Mouse (Mus musculus): ENCODE measurements around the gene Rab4b. TPM values are rescaled to one million over a fixed set of nuclear protein-coding genes. Genes with fewer than 3 reads are reported as not detected.

Rab4b gene
- polyA plus RNA-seq, 1 experiment = 65.0 TPM

GRCm38 (mm10) chr7:27212626-27213025, 33.9 kb upstream of the Rab4b start:
- peaks cover 9% of the 10 kb centered on the region for H3K4me1 ChIP-seq (ENCODE audit: control insufficient read depth, insufficient read depth, low read length)
- no peak for TF ChIP-seq POLR2A (IDR thresholded peaks at IDR 0.05; ENCODE audit: borderline replicate concordance, low read depth, low read length)
- TF ChIP-seq CTCF (IDR thresholded peaks at IDR 0.05; ENCODE audit: low read depth, low read length) = no peak
- H3K27ac ChIP-seq (ENCODE audit: insufficient read depth, low read depth, low read length) = no peak overlapping the region
- no peak overlapping the region for H3K4me3 ChIP-seq (ENCODE audit: insufficient read depth, low read length)

- TF ChIP-seq CTCF (IDR thresholded peaks at IDR 0.05; ENCODE audit: low read depth, low read length) (no peak), POLR2A (IDR thresholded peaks at IDR 0.05; ENCODE audit: borderline replicate concordance, low read depth, low read length) (no peak)
- peaks cover 21% of the 10 kb centered on the region for H3K4me1 ChIP-seq (ENCODE audit: control insufficient read depth, insufficient read depth, low read length)
- H3K4me3 ChIP-seq (ENCODE audit: insufficient read depth, low read length) = no peak overlapping the region
- H3K27ac ChIP-seq (ENCODE audit: insufficient read depth, low read depth, low read length) = no peak overlapping the region
These were observed 25.2 kb upstream of the Rab4b start for GRCm38 (mm10) chr7:27203730-27204449.

GRCm38 (mm10) chr7:27198779-27199178, 20.1 kb upstream of the Rab4b start:
- H3K4me3 ChIP-seq (ENCODE audit: insufficient read depth, low read length) = no peak overlapping the region
- peaks cover 45% of the 10 kb centered on the region for H3K4me1 ChIP-seq (ENCODE audit: control insufficient read depth, insufficient read depth, low read length)
- H3K27ac ChIP-seq (ENCODE audit: insufficient read depth, low read depth, low read length) = peak overlapping the region; percentile 95
- no peak for TF ChIP-seq POLR2A (IDR thresholded peaks at IDR 0.05; ENCODE audit: borderline replicate concordance, low read depth, low read length)
- TF ChIP-seq CTCF (IDR thresholded peaks at IDR 0.05; ENCODE audit: low read depth, low read length) = no peak

GRCm38 (mm10) chr7:27198355-27198754, 19.7 kb upstream of the Rab4b start:
- peaks cover 49% of the 10 kb centered on the region for H3K4me1 ChIP-seq (ENCODE audit: control insufficient read depth, insufficient read depth, low read length)
- H3K27ac ChIP-seq (ENCODE audit: insufficient read depth, low read depth, low read length) = peak overlapping the region; percentile 95
- no peak overlapping the region for H3K4me3 ChIP-seq (ENCODE audit: insufficient read depth, low read length)
- TF ChIP-seq POLR2A (IDR thresholded peaks at IDR 0.05; ENCODE audit: borderline replicate concordance, low read depth, low read length) (no peak), CTCF (IDR thresholded peaks at IDR 0.05; ENCODE audit: low read depth, low read length) (no peak)

- TF ChIP-seq POLR2A (IDR thresholded peaks at IDR 0.05; ENCODE audit: borderline replicate concordance, low read depth, low read length) (no peak), CTCF (IDR thresholded peaks at IDR 0.05; ENCODE audit: low read depth, low read length) (no peak)
- Histone ChIP-seq H3K27ac (ENCODE audit: insufficient read depth, low read depth, low read length) (peak overlapping the region; percentile 95), H3K4me3 (ENCODE audit: insufficient read depth, low read length) (no peak overlapping the region), H3K4me1 (ENCODE audit: control insufficient read depth, insufficient read depth, low read length) (peaks cover 49% of the 10 kb centered on the region)
These were observed 18.9 kb upstream of the Rab4b start for GRCm38 (mm10) chr7:27197634-27198033.

- Histone ChIP-seq H3K4me1 (ENCODE audit: control insufficient read depth, insufficient read depth, low read length) (peaks cover 49% of the 10 kb centered on the region), H3K27ac (ENCODE audit: insufficient read depth, low read depth, low read length) (peak overlapping the region; percentile 95), H3K4me3 (ENCODE audit: insufficient read depth, low read length) (no peak overlapping the region)
- no peak for TF ChIP-seq CTCF (IDR thresholded peaks at IDR 0.05; ENCODE audit: low read depth, low read length)
- TF ChIP-seq POLR2A (IDR thresholded peaks at IDR 0.05; ENCODE audit: borderline replicate concordance, low read depth, low read length) = no peak
These were observed 18.4 kb upstream of the Rab4b start for GRCm38 (mm10) chr7:27197136-27197535.

GRCm38 (mm10) chr7:27195681-27196611, 17.2 kb upstream of the Rab4b start, which contains the start of the genes BC024978 and Snrpa:
Gene BC024978 (plus strand): TSS chr7:27195781.
Gene Snrpa (minus strand): TSS chr7:27196271.
- Histone ChIP-seq H3K4me3 (ENCODE audit: insufficient read depth, low read length) (peak within 1 kb of the TSS; percentile 88), H3K27ac (ENCODE audit: insufficient read depth, low read depth, low read length) (peak within 1 kb of the TSS; percentile 96), H3K4me1 (ENCODE audit: control insufficient read depth, insufficient read depth, low read length) (peaks cover 49% of the 10 kb centered on the region)
- TF ChIP-seq CTCF (IDR thresholded peaks at IDR 0.05; ENCODE audit: low read depth, low read length) (no peak), POLR2A (IDR thresholded peaks at IDR 0.05; ENCODE audit: borderline replicate concordance, low read depth, low read length) (no peak; the same call in 1 of the 2 replicates)

GRCm38 (mm10) chr7:27193731-27194130, 15.0 kb upstream of the Rab4b start:
- Histone ChIP-seq H3K4me1 (ENCODE audit: control insufficient read depth, insufficient read depth, low read length) (peaks cover 33% of the 10 kb centered on the region), H3K4me3 (ENCODE audit: insufficient read depth, low read length) (no peak overlapping the region; the same call in 1 of the 2 replicates), H3K27ac (ENCODE audit: insufficient read depth, low read depth, low read length) (no peak overlapping the region)
- TF ChIP-seq CTCF (IDR thresholded peaks at IDR 0.05; ENCODE audit: low read depth, low read length) = no peak
- TF ChIP-seq POLR2A (IDR thresholded peaks at IDR 0.05; ENCODE audit: borderline replicate concordance, low read depth, low read length) = no peak

- H3K4me1 ChIP-seq (ENCODE audit: control insufficient read depth, insufficient read depth, low read length) = peaks cover 22% of the 10 kb centered on the region
- H3K27ac ChIP-seq (ENCODE audit: insufficient read depth, low read depth, low read length) = no peak overlapping the region
- TF ChIP-seq CTCF (IDR thresholded peaks at IDR 0.05; ENCODE audit: low read depth, low read length) = no peak
- TF ChIP-seq POLR2A (IDR thresholded peaks at IDR 0.05; ENCODE audit: borderline replicate concordance, low read depth, low read length) = no peak
- H3K4me3 ChIP-seq (ENCODE audit: insufficient read depth, low read length) = no peak overlapping the region
These were observed 13.7 kb upstream of the Rab4b start for GRCm38 (mm10) chr7:27192434-27192833.
